Mouse (Mus musculus) bone marrow, adult 2 months (tissue): ENCODE results near the gene Nhlrc3.

Source experiments
- CTCF ChIP-seq: fragments of 200-500 bp; IDR thresholded peaks from 2 replicates; pipeline ENCODE4 v1.5.1; 2011; ENCODE audit warnings: low read length, control low read depth; ENCODE audit not compliant: control insufficient read depth, insufficient read depth
- POLR2A ChIP-seq: fragments of 200-500 bp; IDR thresholded peaks from 2 replicates; pipeline ENCODE4 v1.6.1; 2011; ENCODE audit warnings: low read depth, mild to moderate bottlenecking, control low read depth, low read length, borderline replicate concordance; ENCODE audit not compliant: control insufficient read depth

GRCm38 (mm10) chr3:53452351-53452750, 10.8 kb downstream of the Nhlrc3 start:
- no peak for TF ChIP-seq POLR2A
- TF ChIP-seq CTCF, result no peak
